Mouse (Mus musculus) mouse trophoblast stem cell (cell line): ENCODE data around the gene Gsdma3.
"Not testable (repeated sequence)": the region's sequence is repeated elsewhere in the genome, so short reads cannot be mapped to it uniquely, and the experiment has no call there.

Source experiments
- in situ Hi-C, 2 experiments: fragments of 300-500 bp; cut with MseI, MboI; formaldehyde crosslinking; loops; 2 replicates in 1 of 2; 3 replicates in 1 of 2; pipeline ENCODE4 v1.15.1; 2025

Gsdma3 gene

DNA sequence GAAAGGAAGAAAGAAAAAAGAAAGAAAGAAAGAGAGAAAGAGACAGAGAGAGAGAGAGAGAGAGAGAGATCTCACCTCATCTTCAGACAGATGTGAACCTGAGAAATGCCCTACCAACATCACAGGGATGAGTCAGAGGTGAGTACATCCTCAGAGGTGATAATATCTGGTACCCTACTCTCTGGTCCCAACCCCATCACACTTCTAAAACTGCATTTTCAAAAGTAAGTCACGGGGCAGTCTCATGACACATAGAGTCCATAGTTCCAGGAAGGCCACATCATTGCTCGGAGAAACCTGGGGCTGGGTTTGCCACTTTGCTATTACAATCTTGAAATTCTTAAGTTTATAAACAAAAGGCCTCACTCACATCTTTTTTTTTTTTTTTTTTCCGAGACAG, 30.2 kb upstream of the Gsdma3 start:
- in situ Hi-C loops: no loop called here

DNA sequence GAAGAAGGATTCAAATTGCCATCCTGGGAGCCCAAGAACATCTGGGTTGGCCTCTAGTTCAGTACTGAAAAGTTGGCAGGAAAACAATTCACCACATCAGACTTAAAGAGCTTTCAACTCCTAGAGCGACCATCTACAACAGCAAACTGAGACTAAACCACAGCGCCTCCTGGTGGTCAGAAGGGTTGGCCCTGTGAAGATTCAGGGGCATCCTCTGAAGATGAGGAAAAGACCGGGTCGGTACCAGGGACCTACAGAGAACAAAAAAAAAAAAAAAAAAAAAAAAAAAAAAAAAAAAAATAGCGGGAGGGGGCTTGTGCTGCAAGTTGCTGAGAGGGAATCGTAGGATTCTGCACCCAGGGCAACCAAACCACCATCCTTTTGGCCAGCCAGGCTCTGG, 28.8 kb upstream of the Gsdma3 start:
- in situ Hi-C loops: no loop called here

DNA sequence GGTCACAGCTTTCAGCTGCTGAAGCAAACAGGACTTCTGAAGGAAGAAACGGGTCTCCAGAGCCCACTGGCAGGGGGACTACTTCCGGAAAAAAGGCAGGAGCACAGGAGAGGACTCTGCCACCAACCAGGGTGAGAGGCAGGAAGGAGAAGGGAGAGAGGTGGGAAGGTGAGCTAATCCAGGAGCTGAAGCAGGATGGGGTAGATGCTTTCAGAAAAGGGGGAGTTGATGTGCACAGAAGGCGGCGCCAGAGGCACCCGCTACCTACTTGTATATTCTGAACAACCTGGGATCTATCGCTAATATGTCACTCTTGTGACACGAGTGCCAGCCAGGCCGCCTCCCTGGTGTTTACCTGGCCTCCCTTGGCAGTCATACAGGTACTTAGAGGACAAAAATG, 28.2 kb upstream of the Gsdma3 start, which contains the start of gene Lrrc3c:
Gene Lrrc3c (plus strand): TSS at position 301 of the 400 bp plus-strand sequence.
- in situ Hi-C loops: no loop called here

DNA sequence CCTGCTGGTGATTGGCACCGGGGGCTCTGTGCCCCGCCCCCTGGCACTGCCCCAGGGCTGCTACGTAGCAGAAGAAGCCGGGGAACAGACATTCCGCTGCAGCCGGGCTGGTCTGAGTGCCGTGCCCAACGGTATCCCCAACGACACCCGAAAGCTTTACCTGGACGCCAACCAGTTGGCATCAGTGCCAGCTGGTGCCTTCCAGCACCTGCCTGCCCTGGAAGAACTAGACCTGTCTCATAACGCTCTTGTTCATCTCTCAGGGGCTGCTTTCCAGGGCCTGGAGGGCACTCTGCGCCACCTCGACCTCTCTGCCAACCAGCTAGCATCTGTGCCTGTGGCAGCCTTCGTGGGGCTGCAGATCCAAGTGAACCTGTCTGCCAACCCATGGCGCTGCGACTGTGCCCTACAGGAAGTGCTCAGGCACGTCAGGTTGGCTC, 27.3 kb upstream of the Gsdma3 start:
- in situ Hi-C loops: no loop called here

DNA sequence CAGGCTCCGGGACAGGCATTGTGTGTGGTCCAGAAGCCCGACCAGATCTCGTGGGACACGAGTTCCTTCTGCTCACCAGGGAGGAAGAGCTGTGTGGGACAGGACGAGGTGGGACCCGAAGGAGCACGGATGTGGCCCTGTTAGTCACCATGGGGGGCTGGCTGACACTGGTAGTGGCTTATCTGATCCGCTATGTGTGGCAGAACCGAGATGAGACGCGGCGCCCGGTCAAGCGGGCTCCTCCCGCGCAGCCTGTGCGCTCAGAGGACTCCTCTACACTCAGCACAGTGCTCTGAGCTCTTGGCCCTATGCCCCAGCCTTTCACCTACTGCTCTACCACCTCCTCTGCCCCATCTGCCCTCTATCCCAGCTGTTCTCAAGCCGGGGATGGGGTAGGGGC, 26.9 kb upstream of the Gsdma3 start:
- in situ Hi-C loops: no loop called here

DNA sequence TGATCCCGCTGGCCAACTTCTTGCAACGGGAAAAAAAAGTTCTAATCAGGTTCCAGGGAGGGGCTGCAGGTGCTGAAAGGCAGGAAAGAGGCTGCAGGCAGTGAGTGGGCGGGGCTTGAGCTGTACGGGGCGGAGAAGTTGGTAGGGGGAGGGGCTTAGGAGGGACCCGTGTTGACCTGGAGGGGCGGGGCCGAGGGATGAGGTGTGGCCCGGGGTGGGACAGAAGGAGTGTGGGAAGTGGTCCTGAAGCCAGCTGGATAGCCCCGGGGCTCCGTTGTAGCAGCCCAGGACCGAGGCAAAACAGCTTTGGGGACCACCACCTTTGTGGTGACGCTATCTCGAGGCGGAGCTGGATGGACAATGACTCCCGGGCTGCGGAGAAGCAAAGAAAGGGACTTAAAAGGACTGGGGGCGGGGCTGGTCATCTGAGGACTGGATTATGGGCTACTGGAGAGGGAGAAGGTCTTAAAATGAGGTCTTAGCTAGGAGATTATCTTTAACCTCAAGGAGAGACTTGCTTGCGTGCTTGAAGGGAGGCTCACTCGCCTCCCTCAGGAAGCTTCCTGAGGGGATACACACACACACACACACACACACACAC, 24.0 kb upstream of the Gsdma3 start:
- in situ Hi-C loops: loop anchor here in 1 of 2 experiments (10.0 kb wide), 1 partner anchor 53 kb away; no protein-coding TSS in a partner anchor

DNA sequence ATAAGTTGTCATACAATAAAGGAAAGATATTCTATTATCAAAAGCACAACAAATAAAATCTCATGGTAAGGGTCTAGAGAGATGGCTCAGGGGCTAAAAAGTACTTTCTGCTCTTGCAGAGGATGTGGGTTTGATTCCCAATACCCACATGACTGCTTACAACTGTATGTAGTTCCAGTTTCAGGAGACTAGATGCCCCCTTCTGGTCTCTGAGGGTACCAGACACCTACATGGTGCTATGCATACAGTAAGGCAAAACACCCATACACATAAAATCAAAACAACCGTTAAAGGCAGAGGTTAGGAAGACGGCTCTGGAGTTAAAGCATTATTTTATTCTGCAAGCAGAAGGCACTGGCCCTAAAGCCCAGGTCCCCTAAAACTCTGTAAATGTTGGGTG, 22.2 kb upstream of the Gsdma3 start:
- in situ Hi-C loops: loop anchor here in 1 of 2 experiments (10.0 kb wide), 1 partner anchor 51 kb away; no protein-coding TSS in a partner anchor

DNA sequence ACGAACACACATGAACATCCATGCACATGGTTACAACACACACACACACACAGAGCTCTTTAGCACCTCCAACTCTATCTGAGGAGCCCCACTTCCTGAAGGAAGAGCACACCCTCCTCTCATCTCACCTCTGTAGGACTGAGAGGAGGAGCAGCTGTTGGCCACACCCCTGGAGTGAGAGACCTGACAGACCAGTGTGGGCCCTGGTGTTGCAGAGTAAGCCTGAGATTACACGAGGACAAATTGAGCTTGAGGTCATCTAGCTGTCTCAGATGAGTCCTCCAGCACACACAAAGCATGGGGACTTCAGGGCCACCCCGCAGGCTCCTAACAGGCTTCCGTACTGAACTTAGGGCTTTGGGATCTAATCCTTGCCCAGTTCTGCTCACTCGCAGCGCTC, 21.2 kb upstream of the Gsdma3 start:
- in situ Hi-C loops: loop anchor here (5.0 to 10.0 kb wide), 2 partner anchors 50 to 57 kb away; partner anchors contain the start of gene Gsdma (in 1 of the 2)

DNA sequence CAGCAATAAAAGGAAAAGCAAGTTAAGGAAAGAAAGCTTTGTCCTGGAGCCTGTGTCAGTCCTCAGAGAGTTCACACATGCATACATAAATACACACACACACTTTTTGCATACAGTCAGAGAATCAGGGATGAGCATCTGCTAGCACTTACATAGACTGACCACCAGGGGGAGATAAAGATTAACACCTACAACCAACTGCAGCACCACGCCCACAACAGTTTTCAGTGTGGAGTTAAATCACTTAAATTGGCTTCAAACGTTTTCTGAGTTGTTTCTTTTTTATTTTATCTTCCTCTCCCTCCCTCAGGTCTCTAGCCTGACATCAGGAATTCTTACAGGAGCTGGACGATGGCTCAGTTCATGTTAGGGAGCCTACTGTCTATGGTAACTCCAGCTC, 19.4 kb upstream of the Gsdma3 start:
- in situ Hi-C loops: loop anchor here (5.0 to 10.0 kb wide), 2 partner anchors 48 to 56 kb away; partner anchors contain the start of gene Gsdma (in 1 of the 2)

DNA sequence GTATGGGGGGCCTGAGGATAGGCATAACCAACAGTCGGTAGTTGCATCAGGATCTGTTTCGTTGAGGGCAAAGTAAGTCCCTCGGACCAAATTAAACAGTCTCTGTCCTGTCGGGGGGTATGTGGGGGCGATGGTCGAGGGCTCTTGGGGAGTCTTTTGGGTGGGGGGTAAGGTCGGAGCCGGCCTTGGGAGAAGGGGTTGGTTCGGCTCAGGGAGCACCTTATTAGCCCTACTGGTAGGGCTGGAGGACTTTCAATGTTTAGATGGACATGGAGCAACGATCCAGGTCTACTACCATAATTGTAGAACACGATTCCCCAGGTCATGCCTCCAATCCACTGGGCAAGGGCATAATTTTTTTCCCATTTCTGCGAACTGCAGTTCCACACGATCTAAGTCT, 5.4 kb upstream of the Gsdma3 start:
- in situ Hi-C loops: no loop called here

DNA sequence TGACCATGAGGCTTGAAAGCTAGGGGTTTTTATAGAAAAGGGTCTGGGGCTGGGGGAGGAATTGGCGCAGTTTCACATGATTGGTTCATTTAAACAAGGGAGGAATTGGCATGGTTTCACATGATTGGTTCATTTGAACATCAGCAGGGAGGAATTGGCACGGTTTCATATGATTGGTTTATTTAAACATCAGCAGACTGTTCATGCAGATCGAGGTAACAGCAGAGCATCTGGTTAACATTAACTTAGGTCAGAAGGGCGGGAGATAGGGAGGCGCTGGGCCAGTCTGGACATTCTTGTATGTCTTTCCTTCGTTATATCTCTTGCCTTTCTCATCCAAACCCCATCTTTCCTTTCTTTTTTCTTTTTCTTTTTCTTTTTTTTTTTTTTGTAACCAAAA, 2.2 kb upstream of the Gsdma3 start:
- in situ Hi-C loops: not testable (repeated sequence)

DNA sequence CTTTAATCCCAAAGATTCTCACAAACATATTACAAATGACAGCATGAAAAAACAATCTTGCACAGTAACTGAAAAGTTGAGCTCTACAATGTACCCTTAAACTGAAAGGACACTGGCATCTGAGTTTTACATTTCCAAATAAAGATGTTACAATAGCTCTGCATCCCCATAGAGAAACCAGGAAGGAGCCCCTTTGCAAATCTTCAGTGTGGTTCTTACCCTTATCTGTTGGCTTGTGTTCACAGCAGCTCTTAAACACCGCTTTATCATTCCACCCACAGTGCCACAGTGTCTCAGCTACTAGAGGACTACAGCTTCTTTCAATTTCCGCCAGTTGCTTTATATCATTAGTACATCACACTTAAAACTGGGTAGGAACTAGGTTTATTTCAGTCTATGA, 1.8 kb upstream of the Gsdma3 start:
- in situ Hi-C loops: not testable (repeated sequence)

DNA sequence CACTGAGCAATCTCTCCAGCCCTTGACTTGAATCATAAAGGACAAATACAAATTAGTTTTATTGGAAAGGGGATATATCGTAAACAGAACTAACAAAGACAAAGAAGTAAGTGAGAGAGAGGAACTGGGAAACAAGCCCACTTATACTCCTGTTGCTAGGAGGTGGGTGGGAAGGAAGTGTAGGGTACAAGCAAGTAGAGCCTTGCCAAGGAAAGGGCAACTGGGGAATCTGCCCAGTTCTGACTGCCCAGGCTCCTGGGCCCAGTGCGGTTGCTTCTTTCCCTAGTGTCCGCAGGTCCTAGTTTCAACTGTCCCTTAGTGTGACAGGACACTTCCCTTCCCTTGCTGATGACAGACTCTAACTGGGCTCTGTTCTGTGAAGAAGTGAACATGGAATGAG, 2.5 kb downstream of the Gsdma3 start:
- in situ Hi-C loops: no loop called here

DNA sequence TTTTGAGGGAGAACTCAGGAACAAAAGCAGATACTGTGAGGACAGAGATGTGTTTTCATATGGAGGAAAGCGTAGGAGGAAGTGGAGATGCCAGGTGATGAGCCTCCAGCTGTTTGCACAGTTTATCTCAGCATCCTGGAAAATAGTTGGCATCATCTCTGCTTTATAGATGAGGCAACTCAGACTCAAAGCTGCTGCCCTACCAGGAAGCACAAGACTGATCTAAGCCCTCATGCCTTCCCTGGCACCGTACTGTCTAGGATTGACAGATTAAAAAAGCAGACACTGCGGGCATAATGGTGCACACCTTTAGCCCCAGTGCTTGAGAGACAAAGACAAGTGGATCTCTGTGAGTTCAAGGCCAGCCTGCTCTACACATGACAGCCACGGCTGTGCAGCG, 4.5 kb downstream of the Gsdma3 start:
- in situ Hi-C loops: no loop called here

DNA sequence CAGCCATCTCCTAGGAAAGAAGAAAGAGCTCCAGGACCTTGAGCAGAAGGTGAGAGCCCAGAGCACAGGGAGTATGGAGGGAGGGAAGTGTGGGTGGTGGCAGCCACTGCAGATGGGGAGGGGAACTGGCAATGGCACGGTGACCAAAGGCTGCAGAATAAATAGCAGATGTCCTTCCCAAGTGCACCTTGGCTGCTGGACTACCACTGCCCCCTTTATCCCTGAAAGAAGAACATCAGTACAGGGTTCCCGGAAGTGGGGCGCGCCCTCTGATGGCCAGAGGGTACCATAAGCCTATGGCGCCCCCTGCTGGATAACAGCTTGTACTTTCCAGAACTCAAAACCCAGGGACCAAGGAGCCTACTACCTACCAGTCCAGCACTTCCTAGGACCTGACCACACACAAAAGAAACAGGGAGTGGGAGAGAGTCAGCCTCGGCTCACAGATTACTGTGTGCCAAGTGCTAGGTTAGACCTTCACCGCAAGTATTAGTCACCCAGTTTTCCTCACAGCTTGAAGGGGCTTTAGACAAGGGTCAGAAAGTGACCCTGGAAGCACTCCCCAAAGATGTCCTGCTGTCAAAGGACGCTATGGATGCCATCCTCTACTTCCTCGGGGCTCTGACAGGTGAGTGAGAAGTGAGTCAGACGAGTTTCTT, 9.3 kb downstream of the Gsdma3 start:
- in situ Hi-C loops: not testable (repeated sequence)

DNA sequence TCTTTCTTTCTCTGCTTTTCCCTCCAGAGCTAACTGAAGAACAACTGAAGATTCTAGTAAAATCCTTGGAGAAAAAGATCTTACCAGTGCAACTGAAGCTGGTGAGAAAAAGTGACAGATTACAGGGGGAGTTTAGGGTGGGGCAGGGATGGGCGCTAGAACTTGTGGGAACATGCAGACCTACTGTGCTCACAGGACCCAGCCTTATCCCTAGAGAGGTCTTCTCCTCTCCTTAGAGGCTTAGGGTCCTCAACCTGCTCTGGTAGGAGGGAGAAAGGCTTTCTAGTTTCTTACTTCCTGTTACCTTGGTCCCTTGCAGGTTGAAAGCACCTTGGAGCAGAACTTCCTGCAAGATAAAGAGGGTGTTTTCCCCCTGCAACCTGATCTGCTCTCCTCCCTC, 11.3 kb downstream of the Gsdma3 start:
- in situ Hi-C loops: no loop called here

DNA sequence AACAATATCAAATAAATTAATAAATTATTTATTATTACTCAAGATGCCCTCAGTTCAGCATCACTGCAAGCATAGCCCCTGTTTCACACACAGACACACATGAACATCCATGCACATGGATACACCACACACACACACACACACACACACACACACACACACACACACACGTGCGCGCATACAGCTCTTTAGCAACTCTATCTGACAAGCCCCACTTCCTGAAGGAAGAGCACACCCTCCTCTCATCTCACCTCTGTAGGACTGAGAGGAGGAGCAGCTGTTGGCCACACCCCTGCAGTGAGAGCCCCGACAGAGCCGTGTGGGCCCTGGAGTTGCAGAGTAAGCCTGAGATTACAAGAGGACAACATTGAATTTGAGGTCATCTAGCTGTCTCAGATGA, 13.9 kb downstream of the Gsdma3 start:
- in situ Hi-C loops: no loop called here

DNA sequence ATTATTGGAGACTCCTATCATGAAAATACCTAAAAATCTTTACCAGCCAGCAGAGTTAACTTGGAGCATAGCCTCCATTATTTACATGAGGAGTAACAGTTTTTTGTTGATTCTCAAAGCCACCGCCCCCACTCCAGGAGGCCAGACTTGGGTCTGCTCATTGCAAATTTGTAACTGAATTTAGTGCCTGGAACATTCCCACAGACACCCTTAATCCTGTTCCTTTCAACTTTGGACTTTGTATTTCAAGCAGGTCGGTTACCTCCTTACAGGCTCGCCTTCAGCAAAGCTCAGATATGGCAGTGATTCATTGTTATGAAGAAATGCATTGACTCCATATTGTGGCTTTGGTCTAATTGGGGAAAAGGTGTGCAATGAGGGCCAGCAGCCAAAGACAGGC, 18.6 kb downstream of the Gsdma3 start:
- in situ Hi-C loops: no loop called here

DNA sequence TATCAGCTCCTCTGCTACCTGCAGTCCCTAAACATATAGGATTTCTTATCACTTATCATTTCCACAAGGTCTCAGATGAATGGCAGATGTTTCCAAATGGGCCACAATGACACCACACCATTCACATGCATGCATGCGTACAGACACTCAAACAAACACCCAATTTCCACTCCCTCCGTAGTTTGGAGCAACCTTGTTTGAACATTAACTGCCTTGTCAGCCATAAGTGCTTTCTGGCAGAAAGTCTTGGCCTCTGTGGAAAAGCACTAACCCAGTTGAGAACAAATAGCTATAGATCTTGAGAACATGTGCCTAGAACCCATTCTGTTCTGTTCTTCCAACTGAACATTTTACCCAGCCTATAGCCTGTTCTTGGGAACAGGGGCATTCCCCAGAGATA, 19.8 kb downstream of the Gsdma3 start:
- in situ Hi-C loops: no loop called here

DNA sequence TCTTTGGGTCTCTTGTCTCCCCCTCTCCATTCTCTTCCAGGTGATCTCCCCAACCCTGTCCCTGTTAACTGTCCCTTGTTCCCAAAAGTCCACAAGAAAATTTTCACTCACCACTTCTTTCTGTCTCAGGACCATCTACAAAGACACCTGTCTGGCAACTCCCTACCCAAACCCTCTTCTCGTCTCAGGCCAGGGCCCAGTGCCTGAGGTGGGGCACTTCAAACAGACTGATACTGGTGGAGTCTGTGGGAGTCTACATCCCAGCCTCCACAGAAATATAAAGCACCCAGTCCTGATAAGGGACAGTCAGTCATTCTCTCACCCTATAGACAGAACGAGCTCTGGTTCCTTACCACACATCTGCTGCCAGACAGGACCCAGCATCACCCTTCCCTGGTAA, 20.3 kb downstream of the Gsdma3 start, which contains the start of gene Gsdma2:
Gene Gsdma2 (plus strand): TSS at position 301 of the 400 bp plus-strand sequence.
- in situ Hi-C loops: no loop called here

DNA sequence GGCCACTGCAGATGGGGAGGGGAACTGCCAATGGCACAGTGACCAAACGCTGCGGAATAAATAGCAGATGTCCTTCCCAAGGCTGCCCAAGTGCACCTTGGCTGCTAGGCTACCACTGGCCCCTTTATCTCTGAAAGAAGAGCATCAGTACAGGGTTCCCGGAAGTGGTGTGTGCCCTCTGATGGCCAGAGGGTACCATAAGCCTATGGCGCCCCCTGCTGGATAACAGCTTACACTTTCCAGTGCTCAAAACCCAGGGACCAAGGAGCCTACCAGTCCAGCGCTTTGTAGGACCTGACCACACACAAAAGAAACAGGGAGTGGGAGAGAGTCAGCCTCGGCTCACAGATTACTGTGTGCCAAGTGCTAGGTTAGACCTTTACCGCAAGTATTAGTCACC, 28.9 kb downstream of the Gsdma3 start:
- in situ Hi-C loops: loop anchor here in 1 of 2 experiments (10.0 kb wide), 1 partner anchor 50 kb away; no protein-coding TSS in a partner anchor

DNA sequence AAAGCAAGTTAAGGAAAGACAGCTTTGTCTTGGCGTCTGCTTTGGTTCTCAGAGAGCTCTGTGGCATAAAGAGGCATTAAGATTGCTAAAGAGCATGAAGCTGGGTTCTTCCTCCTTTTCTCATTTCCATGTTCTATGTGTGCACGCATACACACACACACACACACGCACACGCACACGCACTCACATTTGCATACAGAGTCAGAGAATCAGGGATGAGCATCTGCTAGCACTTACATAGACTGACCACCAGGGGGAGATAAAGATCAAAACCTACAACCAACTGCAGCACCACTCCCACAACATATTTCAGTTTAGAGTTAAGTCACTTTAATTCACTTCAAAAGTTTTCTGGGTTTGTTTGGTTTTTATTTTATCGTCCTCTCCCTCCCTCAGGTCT, 34.4 kb downstream of the Gsdma3 start:
- in situ Hi-C loops: loop anchor here in 1 of 2 experiments (5.0 kb wide), 1 partner anchor 53 kb away; no protein-coding TSS in a partner anchor

DNA sequence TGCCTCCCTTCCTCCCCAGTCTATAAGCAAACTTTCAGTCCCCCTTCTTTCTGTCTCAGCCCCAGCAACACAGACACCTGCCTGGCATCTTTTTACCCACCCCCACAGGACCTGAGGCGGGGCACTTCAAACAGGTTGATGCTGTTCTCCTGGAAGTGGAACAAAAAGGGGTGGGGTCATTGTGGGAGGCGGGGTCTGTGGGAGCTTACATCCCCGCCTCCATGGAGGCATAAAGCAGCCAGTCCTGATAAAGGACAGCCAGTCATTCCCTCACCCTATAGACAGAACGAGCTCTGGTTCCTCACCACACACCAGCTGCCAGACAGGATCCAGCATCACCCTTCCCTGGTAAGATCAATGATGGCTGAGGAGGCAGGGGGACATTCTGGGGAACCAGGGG, 37.9 kb downstream of the Gsdma3 start, which contains the start of gene Gsdma:
Gene Gsdma (plus strand): TSS at position 261 of the 400 bp plus-strand sequence.
- in situ Hi-C loops: loop anchor here in 1 of 2 experiments (5.0 kb wide), 1 partner anchor 57 kb away; no protein-coding TSS in a partner anchor
